Mouse (Mus musculus) liver (tissue): ENCODE results near the gene Npcd.
"Not testable (repeated sequence)": the region's sequence is repeated elsewhere in the genome, so short reads cannot be mapped to it uniquely, and the experiment has no call there.

Experiments
- DNase-seq: peaks from one replicate; pipeline ENCODE4 v3.0.0-alpha.2; 2020; ENCODE audit warnings: mixed read lengths

The Npcd gene

GRCm38 (mm10) chr15:79829431-79829830, 4.6 kb downstream of the Npcd start:
- no peak for DNase-seq

GRCm38 (mm10) chr15:79828366-79829035, 5.5 kb downstream of the Npcd start:
- peak; percentile 31 for DNase-seq

GRCm38 (mm10) chr15:79827778-79828210, 6.2 kb downstream of the Npcd start:
- DNase-seq = no peak

GRCm38 (mm10) chr15:79827061-79827777, 6.8 kb downstream of the Npcd start:
- no peak for DNase-seq

DNA sequence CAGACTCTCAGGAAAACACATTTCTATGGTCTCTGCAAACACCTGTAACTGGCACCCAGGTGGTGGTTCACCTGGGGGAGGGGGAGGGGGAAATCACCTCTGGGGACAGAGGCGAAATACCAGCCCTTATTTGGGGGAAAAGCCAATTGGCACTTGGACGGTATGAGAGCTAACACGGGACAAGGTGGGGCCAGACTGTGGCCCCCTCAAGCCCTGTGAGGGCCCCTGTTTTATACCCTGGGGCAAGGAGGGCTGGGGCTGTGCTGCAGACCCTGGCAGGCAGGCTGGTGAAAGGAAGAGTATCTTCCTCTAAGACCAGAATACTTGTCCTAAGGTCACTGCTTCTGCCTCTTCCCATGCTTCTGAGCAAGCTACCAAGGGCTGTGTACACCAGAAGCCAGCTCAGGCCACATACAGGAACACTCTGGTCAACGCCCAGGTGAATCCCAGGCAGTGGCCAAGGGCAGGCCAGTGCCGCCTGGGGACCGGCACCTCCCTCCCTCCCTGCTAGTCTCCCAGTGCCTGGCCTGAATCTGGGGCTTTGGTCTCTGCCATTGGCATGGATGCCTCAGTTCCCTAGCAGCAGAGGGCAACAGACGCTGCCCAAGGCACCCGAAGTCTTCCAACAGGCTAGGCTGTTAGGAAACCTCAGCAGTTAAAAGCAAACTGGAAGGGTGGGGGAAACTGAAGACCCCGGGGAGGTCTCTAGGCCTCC, 7.7 kb downstream of the Npcd start:
- DNase-seq = no peak

DNA sequence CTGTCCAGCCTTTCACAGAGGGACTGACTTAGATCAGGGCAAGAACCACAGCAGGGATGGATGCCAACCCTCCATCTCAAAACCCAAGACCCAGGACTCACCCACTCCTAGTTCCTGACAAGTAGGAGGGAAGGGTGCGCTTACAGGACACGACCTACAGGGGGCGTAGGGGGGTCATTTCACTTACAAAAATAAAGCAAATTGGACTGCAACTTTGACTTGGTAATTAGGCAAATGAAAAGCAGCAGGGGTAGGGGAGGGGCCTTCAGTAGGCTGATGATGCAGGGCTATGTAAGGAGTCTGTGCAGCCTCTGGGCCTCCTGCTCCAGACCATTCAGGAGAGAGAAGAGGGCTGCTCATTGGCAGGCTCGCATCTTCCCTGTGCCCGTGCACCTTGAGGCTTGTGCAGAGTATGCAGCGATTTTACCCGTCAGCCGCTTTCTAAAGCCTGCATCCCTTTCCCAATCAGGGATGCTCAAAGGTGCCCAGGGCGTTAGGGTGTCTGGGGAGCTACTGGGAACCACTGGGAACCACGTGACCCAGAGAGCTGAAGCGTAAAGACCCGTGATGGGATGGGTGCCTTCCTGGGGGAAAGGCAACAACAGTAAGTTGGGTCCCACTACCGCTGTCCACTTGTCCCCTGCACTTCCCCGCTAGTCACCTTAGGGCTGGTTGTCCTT, 8.8 kb downstream of the Npcd start:
- peak; percentile 49 for DNase-seq

DNA sequence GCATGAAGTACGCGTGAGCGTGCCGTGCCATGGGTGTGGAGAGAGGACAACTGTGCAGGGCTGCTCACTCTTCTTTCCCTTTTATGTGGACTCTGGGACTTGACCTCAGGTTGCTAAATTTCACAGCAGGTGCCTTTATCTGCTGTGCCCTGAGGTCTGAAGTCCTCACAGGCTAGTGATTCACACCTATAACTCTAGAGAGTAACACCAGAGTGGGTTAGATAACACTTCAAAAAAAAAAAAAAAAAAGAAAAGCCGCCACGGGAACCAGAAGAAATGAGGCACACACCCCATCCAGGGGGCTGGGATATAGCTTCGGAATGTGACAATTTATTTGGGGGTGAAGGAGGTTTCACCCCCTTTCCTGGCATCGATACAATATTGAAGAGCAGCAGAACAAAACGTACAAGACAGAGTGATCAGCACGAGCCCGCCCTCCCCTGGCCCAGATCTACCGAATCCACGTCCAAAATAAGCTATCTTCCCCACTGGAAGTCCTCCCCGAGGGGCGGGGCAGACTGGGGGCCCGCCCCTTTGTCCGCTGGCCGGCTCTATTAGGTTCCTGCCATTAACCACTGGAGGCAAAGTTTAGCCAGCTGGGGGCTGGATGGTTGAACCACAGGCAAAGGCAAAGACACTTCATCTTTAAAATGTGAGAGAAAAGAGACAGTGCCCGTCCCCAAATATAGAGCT, 10.3 kb downstream of the Npcd start:
- DNase-seq = peak; percentile 50

GRCm38 (mm10) chr15:79822265-79823199, 11.5 kb downstream of the Npcd start:
- DNase-seq = peak; percentile 30

DNA sequence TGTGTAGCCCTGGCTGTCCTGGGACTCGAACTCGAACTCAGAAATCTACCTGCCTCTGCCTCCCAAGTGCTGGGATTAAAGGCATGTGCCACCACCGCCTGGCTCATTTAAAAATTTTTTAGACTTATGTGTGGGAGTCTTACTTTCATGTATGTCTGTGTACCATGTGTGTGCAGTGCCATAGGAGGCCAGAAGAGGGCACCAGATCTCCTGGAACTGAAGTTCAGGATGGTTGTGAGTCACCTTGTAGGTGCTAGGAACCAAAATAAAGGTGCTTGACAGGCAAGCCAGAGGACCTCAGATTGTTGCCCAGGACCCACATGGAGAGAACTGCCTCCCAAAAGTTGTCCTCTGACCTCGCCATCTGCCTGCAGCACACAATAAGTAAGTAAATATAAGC, 15.7 kb downstream of the Npcd start:
- no peak for DNase-seq

DNA sequence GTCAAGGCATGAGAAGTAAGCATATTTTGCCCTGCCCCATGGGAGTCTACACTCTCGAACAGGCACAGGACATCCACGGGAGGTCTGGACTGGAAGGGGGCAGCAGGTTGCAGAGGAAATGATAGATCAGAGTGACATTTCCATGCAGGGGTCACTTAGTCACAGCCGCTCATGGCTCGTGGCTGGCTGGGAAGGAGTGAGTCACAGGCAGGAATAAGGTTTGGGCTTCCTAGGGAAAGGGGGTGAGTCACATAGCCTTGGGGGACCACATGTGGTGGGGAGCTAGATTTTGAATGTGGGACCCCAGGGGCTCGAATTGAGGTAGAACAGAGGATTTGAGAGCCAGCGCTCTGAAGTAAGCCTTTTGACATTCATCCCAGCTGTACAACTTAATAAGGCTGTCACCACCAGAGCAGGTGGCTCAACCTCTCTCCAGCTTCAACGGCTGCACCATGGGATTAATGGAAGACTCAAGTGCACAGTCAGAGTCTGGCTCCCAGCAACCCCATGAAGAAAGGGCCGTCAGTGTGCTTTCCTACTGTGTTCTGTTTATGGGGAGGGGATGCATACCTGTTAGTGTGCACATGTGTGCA, 20.3 kb downstream of the Npcd start:
- DNase-seq = no peak

GRCm38 (mm10) chr15:79812840-79813239, 21.2 kb downstream of the Npcd start:
- not testable (repeated sequence) for DNase-seq

GRCm38 (mm10) chr15:79810997-79811396, 23.0 kb downstream of the Npcd start:
- DNase-seq = no peak

DNA sequence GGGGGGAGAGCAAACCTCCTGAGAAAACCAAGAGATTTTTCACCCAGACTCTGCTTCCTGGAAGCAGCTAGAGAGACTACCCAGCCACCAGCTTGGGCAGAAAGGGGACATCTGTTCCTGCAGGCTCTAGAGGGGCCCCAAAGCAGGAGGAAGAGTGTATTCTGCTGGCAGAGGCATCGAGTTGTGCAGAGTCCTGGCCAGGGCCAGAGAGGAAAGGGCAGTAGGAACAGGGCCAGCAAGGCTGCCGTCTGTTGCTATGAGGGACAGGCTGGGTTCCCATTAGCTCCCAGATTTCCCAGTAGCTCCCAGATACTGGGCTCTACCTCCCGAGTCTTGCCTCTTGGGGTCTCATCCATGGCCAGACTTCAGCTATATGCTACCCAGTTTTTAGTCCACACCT, 24.0 kb downstream of the Npcd start:
- DNase-seq = no peak

- no peak for DNase-seq
These were observed 25.4 kb downstream of the Npcd start for GRCm38 (mm10) chr15:79808658-79809057.

- no peak for DNase-seq
These were observed 25.9 kb downstream of the Npcd start for GRCm38 (mm10) chr15:79808114-79808513.

- no peak for DNase-seq
These were observed 27.0 kb downstream of the Npcd start for GRCm38 (mm10) chr15:79807050-79807449.

DNA sequence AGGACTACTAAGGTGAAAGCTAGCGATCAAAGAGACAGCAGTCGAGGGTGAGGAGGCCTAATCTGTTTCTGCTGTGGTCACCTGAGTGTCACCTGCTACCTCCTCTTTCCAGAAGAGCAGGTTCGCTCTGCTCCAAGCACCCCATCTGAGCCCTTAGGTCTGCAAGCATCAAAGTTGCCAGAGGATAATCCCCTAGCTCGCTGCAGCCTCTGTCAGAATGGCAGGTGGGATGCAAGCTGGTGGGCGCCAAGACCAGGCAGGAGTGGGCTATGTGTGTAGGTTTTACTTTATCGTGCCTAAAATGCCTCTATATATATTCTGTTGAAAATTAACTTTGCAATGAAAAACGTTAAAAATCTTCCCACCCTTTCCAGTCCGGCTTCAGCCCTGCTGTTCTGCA, 28.8 kb downstream of the Npcd start:
- no peak for DNase-seq

DNA sequence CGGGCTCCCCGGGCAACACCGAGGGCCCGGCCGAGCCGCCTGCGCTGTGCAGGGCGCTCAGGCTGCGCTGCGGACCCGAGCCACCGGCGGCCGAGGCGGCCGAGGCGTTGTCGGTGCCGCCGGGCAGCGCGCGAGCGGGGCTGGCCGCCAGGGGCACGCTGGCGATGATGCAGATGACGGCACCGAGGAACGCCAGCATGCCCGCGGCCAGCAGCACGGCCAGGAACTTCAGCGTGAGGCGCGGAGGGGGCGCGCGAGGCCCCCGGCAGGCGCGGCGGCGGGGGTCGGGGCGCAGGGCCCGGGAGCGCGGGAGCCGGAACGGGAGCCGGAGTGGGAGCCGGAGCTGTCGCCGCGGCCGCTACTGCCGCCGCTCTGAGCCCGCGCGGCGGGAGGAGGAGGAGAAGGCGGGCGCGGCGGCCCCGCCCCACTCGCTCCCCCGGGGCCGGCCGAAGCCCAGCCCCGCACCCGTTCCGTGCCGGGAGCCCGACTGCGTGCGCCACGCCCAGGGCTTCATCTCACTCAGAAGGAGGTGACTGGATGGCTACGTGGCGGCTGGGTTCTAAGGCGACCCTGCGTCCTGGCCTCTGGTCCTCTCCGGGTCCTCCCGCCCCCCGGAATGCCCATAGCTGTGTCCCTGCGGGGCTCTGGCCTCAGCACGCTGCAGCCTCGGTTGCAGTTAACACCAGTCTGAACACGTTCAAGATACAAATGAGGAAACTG, 29.5 kb downstream of the Npcd start, which contains the start of gene Nptxr:
TSS of gene Nptxr (minus strand) at position 415 of the 720 bp plus-strand sequence.
- peak; percentile 13 for DNase-seq

- peak; percentile 15 for DNase-seq
These were observed 30.3 kb downstream of the Npcd start for GRCm38 (mm10) chr15:79803533-79804351.
